Comparison of ENCODE assay signal across 28 mouse cellular contexts in genomic region chr12:54216673-54217072, GRCm38 (mm10).
"Had no signal": no experiment of that assay in that cellular context is flagged by ENCODE, and none has a peak within 500 bp of the region (broad histone marks: within the 10 kb centered on the region; RNA-seq: fewer than 3 reads in every experiment).

No protein-coding gene starts in this region.

- DNase-seq: left cerebral cortex, postnatal 4 days; liver; liver, embryonic 13.5 days; liver, postnatal 0 days; lung, adult 18-20 months; lung, adult 2 months; lung, embryonic 14.5 days; lung, postnatal 10 days; lung, postnatal 14 days; lung, postnatal 36 days; lung, postnatal 4 days; midbrain, embryonic 14.5 days had no signal

- H3K27me3 ChIP-seq: limb, embryonic 13.5 days; limb, embryonic 15.5 days; liver, embryonic 12.5 days; liver, embryonic 13.5 days; liver, embryonic 15.5 days; lung, embryonic 15.5 days; midbrain, embryonic 12.5 days; midbrain, embryonic 13.5 days; midbrain, embryonic 15.5 days; neural tube, embryonic 12.5 days had no signal

- H3K9ac ChIP-seq: limb, embryonic 12.5 days; limb, embryonic 13.5 days; limb, embryonic 15.5 days; liver, embryonic 12.5 days; liver, embryonic 13.5 days; liver, embryonic 14.5 days; liver, embryonic 15.5 days; liver, postnatal 0 days; lung, embryonic 14.5 days; lung, embryonic 15.5 days; midbrain, embryonic 12.5 days; midbrain, embryonic 13.5 days; midbrain, embryonic 15.5 days; neural tube, embryonic 12.5 days had no signal

- H3K9me3 ChIP-seq: limb, embryonic 10.5 days; limb, embryonic 12.5 days; limb, embryonic 13.5 days; limb, embryonic 15.5 days; liver, embryonic 12.5 days; liver, embryonic 13.5 days; liver, embryonic 15.5 days; lung, embryonic 15.5 days; midbrain, embryonic 10.5 days; midbrain, embryonic 12.5 days; midbrain, embryonic 13.5 days; midbrain, embryonic 15.5 days; neural tube, embryonic 12.5 days had no signal

- H3K4me3 ChIP-seq: limb, embryonic 10.5 days; limb, embryonic 12.5 days; limb, embryonic 13.5 days; limb, embryonic 15.5 days; liver, embryonic 12.5 days; liver, embryonic 13.5 days; liver, embryonic 15.5 days; lung, embryonic 15.5 days; megakaryocyte, embryonic 14.5 days; midbrain, embryonic 10.5 days; midbrain, embryonic 12.5 days; midbrain, embryonic 13.5 days; midbrain, embryonic 15.5 days; myocyte; neural tube, embryonic 12.5 days had no signal

- H3K4me1 ChIP-seq: limb, embryonic 12.5 days; liver, embryonic 12.5 days; liver, embryonic 13.5 days; liver, embryonic 15.5 days; lung, embryonic 15.5 days; midbrain, embryonic 10.5 days; midbrain, embryonic 12.5 days; midbrain, embryonic 13.5 days; midbrain, embryonic 15.5 days had no signal

- H3K36me3 ChIP-seq: limb, embryonic 10.5 days; limb, embryonic 12.5 days; limb, embryonic 13.5 days; limb, embryonic 15.5 days; liver, embryonic 12.5 days; liver, embryonic 13.5 days; liver, embryonic 15.5 days; lung, embryonic 15.5 days; midbrain, embryonic 10.5 days; midbrain, embryonic 12.5 days; midbrain, embryonic 13.5 days; midbrain, embryonic 15.5 days; neural tube, embryonic 12.5 days had no signal

- H3K27ac ChIP-seq: limb, embryonic 10.5 days; limb, embryonic 12.5 days; limb, embryonic 13.5 days; limb, embryonic 15.5 days; liver, embryonic 12.5 days; liver, embryonic 13.5 days; liver, embryonic 14.5 days; liver, embryonic 15.5 days; lung, embryonic 15.5 days; macrophage; midbrain, embryonic 10.5 days; midbrain, embryonic 12.5 days; midbrain, embryonic 13.5 days; midbrain, embryonic 15.5 days; neural tube, embryonic 12.5 days had no signal
